ENCODE assay signal across 22 mouse cellular contexts in the genomic region with DNA sequence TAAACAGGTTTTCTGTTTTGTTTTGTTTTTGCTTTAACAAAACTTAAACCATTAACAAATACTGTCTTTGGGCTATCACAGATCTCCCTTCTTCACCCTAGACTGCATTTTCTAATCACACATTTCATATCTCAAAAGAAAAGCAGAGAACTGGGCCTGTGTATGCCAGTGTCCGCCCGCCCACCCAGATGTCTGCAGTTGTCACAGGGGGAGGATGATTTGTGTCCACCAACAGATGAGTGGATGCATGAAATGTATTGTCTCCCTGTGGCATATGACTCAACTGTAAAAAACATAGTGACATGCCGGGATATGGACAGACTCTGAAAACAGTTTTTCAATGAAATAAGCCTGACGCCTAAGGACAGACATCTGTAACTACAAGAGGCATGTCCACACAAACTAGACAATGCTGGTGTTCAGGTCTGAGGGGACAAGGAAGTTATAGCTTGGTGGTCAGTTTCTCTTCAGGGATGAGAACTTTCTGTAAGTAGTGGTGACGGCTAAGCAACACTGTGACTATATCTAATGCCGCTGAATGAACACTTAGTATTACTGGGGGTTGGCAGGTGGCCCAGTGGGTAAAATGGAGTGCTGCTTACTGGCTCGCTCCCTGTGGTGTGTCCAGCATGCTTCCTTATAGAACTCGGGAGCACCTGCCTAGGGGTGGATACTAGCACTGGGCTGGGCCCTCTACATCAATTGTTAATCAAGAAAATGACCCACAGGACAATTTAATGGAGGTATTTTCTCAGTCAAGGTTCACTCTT.
DNase-seq lines count a peak whose midpoint lies in the region; ATAC-seq and TF ChIP-seq lines count a peak whose summit lies in the region.
"Had no signal": no experiment of that assay in that cellular context is flagged by ENCODE, and none has a peak within 500 bp of the region (broad histone marks: within the 10 kb centered on the region; RNA-seq: fewer than 3 reads in every experiment).

No protein-coding gene starts in this region.

- no peaks in the 10 kb centered on the region for H3K4me1 ChIP-seq in heart, adult 2 months (ENCODE audit: control insufficient read depth, insufficient read depth, low read length)
- H3K4me1 ChIP-seq in heart, embryonic 11.5 days (ENCODE audit: control insufficient read depth, insufficient read depth, low read length) = no peaks in the 10 kb centered on the region
- 0 out of 2 replicates have a peak, but pooled peaks cover 6% of the 10 kb centered on the region for H3K4me1 ChIP-seq in neural tube, embryonic 15.5 days
- H3K4me1 ChIP-seq: intestine, embryonic 15.5 days had no signal

- no peak for ATAC-seq in heart, embryonic 11.5 days (replicated peaks; ENCODE audit: insufficient number of reproducible peaks, low FRiP score, low TSS enrichment)
- ATAC-seq in neural tube, embryonic 15.5 days (ENCODE audit: low FRiP score) = no peak
- ATAC-seq: CD4-positive, CD25-positive, alpha-beta regulatory T cell, adult 4 months; forebrain, embryonic 14.5 days; intestine, embryonic 15.5 days had no signal

- H3K27me3 ChIP-seq in heart, adult 2 months (ENCODE audit: control insufficient read depth, insufficient read depth, low read length) = no peaks in the 10 kb centered on the region
- no peaks in the 10 kb centered on the region for H3K27me3 ChIP-seq in heart, embryonic 11.5 days (ENCODE audit: control insufficient read depth, insufficient read depth, low read length)
- no peaks in the 10 kb centered on the region for H3K27me3 ChIP-seq in myocyte (ENCODE audit: control insufficient read depth, insufficient read depth, insufficient read length)
- no peaks in the 10 kb centered on the region for H3K27me3 ChIP-seq in neural tube, embryonic 15.5 days (replicated peaks)
- H3K27me3 ChIP-seq: embryonic facial prominence, embryonic 15.5 days; intestine, embryonic 15.5 days had no signal

- TF ChIP-seq POLR2A in heart, adult 2 months (IDR thresholded peaks at IDR 0.05; ENCODE audit: insufficient read depth, low read depth, low read length) = no peak
- TF ChIP-seq POLR2A in myocyte (IDR thresholded peaks at IDR 0.05; ENCODE audit: insufficient read length, low read depth) = no peak

- no peaks in the 10 kb centered on the region; the same call in 1 of the 2 replicates for H3K36me3 ChIP-seq in heart, adult 2 months (ENCODE audit: control insufficient read depth, insufficient read depth, low read length)
- H3K36me3 ChIP-seq in heart, embryonic 11.5 days (ENCODE audit: control insufficient read depth, insufficient read depth, low read length) = peaks cover 2% of the 10 kb centered on the region; the same call in 1 of the 2 replicates
- peaks cover 5% of the 10 kb centered on the region for H3K36me3 ChIP-seq in myocyte (ENCODE audit: control insufficient read depth, insufficient read depth)
- no peaks in the 10 kb centered on the region for H3K36me3 ChIP-seq in neural tube, embryonic 15.5 days
- H3K36me3 ChIP-seq: embryonic facial prominence, embryonic 15.5 days; forebrain, embryonic 10.5 days; G1E; hindbrain, embryonic 10.5 days; intestine, embryonic 15.5 days had no signal

- H3K9ac ChIP-seq in heart, adult 2 months (ENCODE audit: low read depth, low read length) = no peak overlapping the region
- H3K9ac ChIP-seq in heart, embryonic 11.5 days (ENCODE audit: low read depth, low read length) = no peak overlapping the region
- no peak overlapping the region for H3K9ac ChIP-seq in neural tube, embryonic 15.5 days (replicated peaks)
- H3K9ac ChIP-seq: embryonic facial prominence, embryonic 15.5 days; hindbrain, embryonic 14.5 days; intestine, embryonic 15.5 days had no signal

- no peaks in the 10 kb centered on the region for H3K79me2 ChIP-seq in heart, adult 2 months (replicated peaks; ENCODE audit: control insufficient read depth, insufficient read depth, low read length)
- H3K79me2 ChIP-seq in myocyte (ENCODE audit: control insufficient read depth, insufficient read depth) = no peaks in the 10 kb centered on the region

- no peak overlapping the region for H3K4me3 ChIP-seq in heart, adult 2 months
- H3K4me3 ChIP-seq in heart, embryonic 11.5 days (ENCODE audit: low read depth, low read length) = no peak overlapping the region
- no peak overlapping the region for H3K4me3 ChIP-seq in left cerebral cortex, adult 2 months
- no peak overlapping the region for H3K4me3 ChIP-seq in myocyte
- H3K4me3 ChIP-seq in neural tube, embryonic 15.5 days (replicated peaks) = no peak overlapping the region
- H3K4me3 ChIP-seq: embryonic facial prominence, embryonic 15.5 days; erythroblast, embryonic 14.5 days; forebrain, embryonic 10.5 days; hindbrain, embryonic 10.5 days; intestine, embryonic 15.5 days had no signal

- no peak overlapping the region for H3K27ac ChIP-seq in heart, adult 2 months
- H3K27ac ChIP-seq in heart, embryonic 11.5 days (ENCODE audit: low read depth, low read length) = no peak overlapping the region
- H3K27ac ChIP-seq in left cerebral cortex, adult 2 months = no peak overlapping the region
- H3K27ac ChIP-seq in neural tube, embryonic 15.5 days (replicated peaks) = no peak overlapping the region
- H3K27ac ChIP-seq: embryonic facial prominence, embryonic 15.5 days; forebrain, embryonic 10.5 days; hindbrain, embryonic 10.5 days; hindbrain, embryonic 14.5 days; intestine, embryonic 15.5 days had no signal

- no peak for TF ChIP-seq EP300 in heart, adult 2 months (IDR thresholded peaks at IDR 0.05; ENCODE audit: insufficient read depth, low read depth, low read length)

- DNase-seq in heart, adult 2 months = no peak
- no peak for DNase-seq in left cerebral cortex, adult 2 months (ENCODE audit: extremely low spot score in 1 of 2, low spot score in 2 of 2)
- no peak for DNase-seq in left cerebral cortex, adult 18-20 months (ENCODE audit: low spot score in 2 of 2)
- DNase-seq in brain, adult 2 months (ENCODE audit: low read depth, low spot score) = peak; percentile 25
- DNase-seq in urinary bladder, postnatal 10 days (ENCODE audit: low spot score) = no peak
- DNase-seq: B cell, adult 2 months; cerebellum, adult 2 months; cerebellum, postnatal 10 days; embryo, embryonic 11 days; gastrocnemius, postnatal 10 days had no signal

- intact Hi-C loops in heart, adult 2 months (cut with DNase I) = loop anchor here (5.0 kb wide), 1 partner anchor 105 kb away; no protein-coding TSS in a partner anchor
- intact Hi-C loops in left cerebral cortex, adult 2 months (cut with DNase I) = loop anchor here (5.0 kb wide), 1 partner anchor 105 kb away; no protein-coding TSS in a partner anchor

- no peak overlapping the region for H3K4me2 ChIP-seq in heart, embryonic 11.5 days
- H3K4me2 ChIP-seq in myocyte (ENCODE audit: low read depth) = peak overlapping the region; percentile 40
- H3K4me2 ChIP-seq in neural tube, embryonic 15.5 days = no peak overlapping the region
- H3K4me2 ChIP-seq: embryonic facial prominence, embryonic 15.5 days; hindbrain, embryonic 14.5 days; intestine, embryonic 15.5 days had no signal

- no peak overlapping the region for H3ac ChIP-seq in myocyte (ENCODE audit: control insufficient read depth, insufficient read length)

- 72% methylated on average over 8 of the region's 8 CpGs for WGBS in heart, adult 2 months
- WGBS in heart, embryonic 11.5 days (ENCODE audit: insufficient replicate concordance) = 84% methylated on average over 8 of the region's 8 CpGs
- 75% methylated on average over 8 of the region's 8 CpGs for WGBS in neural tube, embryonic 15.5 days

- H3K9me3 ChIP-seq in heart, embryonic 11.5 days (replicated peaks; ENCODE audit: control insufficient read depth, low read length) = no peaks in the 10 kb centered on the region
- no peaks in the 10 kb centered on the region for H3K9me3 ChIP-seq in neural tube, embryonic 15.5 days (replicated peaks)
- H3K9me3 ChIP-seq: embryonic facial prominence, embryonic 15.5 days; forebrain, embryonic 10.5 days; G1E; intestine, embryonic 15.5 days had no signal

- peak; percentile 56 for TF ChIP-seq CTCF in heart, adult 2 months (IDR thresholded peaks at IDR 0.05)
- TF ChIP-seq CTCF in left cerebral cortex, adult 2 months (IDR thresholded peaks at IDR 0.05) = peak; percentile 30

TF ChIP-seq in myocyte, 11 proteins besides CTCF, POLR2A, EP300 and RAD21:
- TF ChIP-seq MYOG (IDR thresholded peaks at IDR 0.05; ENCODE audit: control insufficient read depth in 1 of 3, insufficient read depth in 1 of 3, insufficient read length in 2 of 3, low read depth in 2 of 3) (peak in 1 of 3 experiments; percentile 50), MYOD1 (IDR thresholded peaks at IDR 0.05; ENCODE audit: control insufficient read depth in 1 of 3, insufficient read length in 2 of 3, low read depth in 2 of 3) (peak in 2 of 3 experiments; percentile 69 to 81), POLR2AphosphoS2 (IDR thresholded peaks at IDR 0.05; ENCODE audit: insufficient read length, low read depth) (no peak)
TF ChIP-seq in myocyte: peak in this region for 2.
